Mouse (Mus musculus) heart, adult 2 months (tissue): ENCODE measurements around the gene Git2.

Source experiments
- CTCF ChIP-seq: fragments of 200-600 bp; IDR thresholded peaks from 2 replicates; pipeline ENCODE4 v1.8.1; 2022; ENCODE audit warnings: antibody characterized with exemption, mild to moderate bottlenecking, moderate library complexity
- POLR2A ChIP-seq: fragments of 200-500 bp; IDR thresholded peaks from 2 replicates; pipeline ENCODE4 v1.6.1; 2011; ENCODE audit warnings: mild to moderate bottlenecking, low read depth, low read length, control low read depth; ENCODE audit not compliant: insufficient read depth

GRCm38 (mm10) chr5:114738707-114739241 lies 36.5 kb downstream of the Git2 start:
- TF ChIP-seq POLR2A, result no peak
- no peak for TF ChIP-seq CTCF
